Mouse (Mus musculus): Measurements from ENCODE around the gene Alx3.
"Not testable (repeated sequence)": the region's sequence is repeated elsewhere in the genome, so short reads cannot be mapped to it uniquely, and the experiment has no call there.

Alx3 gene

DNA sequence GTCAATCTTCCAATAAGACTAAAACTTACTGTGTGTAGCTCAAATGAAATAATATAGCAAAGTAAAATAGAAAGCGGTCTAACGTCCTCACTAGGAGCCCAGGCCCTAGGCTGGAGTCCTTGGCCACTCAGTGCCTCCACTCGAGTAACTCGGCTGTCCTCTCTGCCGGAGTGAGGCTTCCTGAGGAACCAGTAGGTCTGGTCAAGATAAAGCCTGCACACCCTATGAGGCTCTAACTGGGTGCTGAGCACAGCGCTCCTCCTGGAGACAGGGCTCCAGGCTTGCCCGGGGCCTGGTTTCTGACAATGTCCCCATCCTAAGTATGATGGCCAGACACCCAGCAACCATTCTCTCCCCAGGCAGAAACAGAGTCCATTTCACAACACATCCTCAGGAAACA, 27.7 kb downstream of the Alx3 start:
- in situ Hi-C loops (cut with MboI; ENCODE audit: low sequenced_read_pairs) = no loop called here

- in situ Hi-C loops (cut with MboI; ENCODE audit: low sequenced_read_pairs) = no loop called here
Observed at GRCm38 (mm10) chr3:107624424-107624823, 29.6 kb downstream of the Alx3 start.

DNA sequence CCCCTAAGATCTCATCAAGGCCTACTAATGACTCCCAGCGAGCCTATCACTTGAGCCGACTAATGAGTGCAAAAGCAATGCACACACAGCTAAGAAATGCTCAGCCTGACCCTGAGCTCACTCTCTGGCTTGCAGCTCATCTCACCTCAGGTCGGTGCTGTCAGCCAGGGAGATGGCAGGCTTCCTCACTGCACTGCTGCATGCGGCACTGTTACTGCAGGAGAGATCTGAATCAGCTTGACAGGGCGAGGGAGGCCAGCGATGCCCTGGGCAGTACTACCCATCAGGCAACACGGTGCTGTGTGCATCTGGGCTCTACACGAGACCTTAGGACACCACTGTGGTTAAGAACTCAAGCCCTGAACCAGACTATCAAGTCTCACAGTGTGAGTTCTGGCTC, 30.7 kb downstream of the Alx3 start:
- in situ Hi-C loops (cut with MboI; ENCODE audit: low sequenced_read_pairs) = no loop called here

DNA sequence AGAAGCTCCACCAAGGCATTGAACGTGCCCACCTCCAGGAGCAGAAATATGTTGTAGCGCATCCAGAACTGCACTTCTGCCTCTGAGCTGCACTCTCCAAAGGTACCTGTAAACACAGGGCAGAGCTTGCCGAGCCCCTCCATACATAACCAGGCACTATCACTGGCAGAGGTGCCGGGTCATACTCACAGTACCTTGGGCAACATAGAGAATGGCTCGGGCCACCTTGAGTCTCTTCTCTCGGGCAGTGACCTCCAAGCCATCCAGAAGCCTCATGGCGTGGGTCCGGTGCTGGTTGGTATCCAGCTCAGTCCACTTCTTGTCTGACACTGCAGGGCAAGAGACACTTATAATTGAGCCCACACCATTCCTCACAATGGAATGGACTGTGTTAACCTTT, 31.9 kb downstream of the Alx3 start:
- in situ Hi-C loops (cut with MboI; ENCODE audit: low sequenced_read_pairs) = no loop called here

DNA sequence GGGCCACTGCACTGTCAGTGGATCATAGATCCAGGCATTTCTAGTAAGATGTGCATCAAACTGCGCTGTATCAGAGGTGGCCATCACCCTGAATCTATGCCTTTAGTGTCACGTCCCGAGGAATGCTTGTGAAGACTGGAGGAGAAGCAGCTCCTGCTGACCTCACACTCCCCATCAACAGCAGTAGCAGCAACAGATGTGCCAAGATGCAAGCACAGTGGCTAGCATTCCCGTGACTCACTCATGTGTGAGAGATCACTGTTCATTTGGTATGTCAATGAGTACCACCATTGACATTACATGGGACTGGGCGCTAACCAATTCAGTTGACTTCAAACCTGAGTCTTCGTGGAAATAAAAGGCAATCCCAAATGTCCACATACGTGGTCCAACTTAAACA, 32.8 kb downstream of the Alx3 start:
- in situ Hi-C loops (cut with MboI; ENCODE audit: low sequenced_read_pairs) = no loop called here

DNA sequence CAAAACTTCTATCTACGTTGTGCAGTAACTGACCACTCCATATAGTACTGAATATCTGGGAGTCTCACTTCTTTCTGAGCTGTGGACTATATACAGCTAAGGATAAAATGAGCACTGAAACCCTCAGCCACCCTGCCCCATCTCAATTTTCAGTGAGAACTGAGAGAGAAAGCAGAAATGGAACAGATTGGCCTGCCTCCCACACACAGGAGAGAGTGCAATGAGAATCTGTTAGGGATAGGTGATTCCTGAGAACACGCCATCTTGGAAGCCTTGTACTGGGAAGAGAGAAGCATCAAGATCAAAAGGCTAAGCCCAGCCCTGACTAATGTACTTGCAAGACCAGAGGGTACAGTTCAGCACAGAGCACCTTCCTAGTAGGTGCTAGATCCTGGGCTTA, 33.7 kb downstream of the Alx3 start:
- in situ Hi-C loops (cut with MboI; ENCODE audit: low sequenced_read_pairs) = no loop called here

GRCm38 (mm10) chr3:107629411-107629810, 34.6 kb downstream of the Alx3 start:
- in situ Hi-C loops (cut with MboI; ENCODE audit: low sequenced_read_pairs) = no loop called here

GRCm38 (mm10) chr3:107630682-107631522, 36.1 kb downstream of the Alx3 start, which contains the start of gene Gm10961:
Gene Gm10961, plus strand, starts transcription at chr3:107631322.
- in situ Hi-C loops (cut with MboI; ENCODE audit: low sequenced_read_pairs) = no loop called here

GRCm38 (mm10) chr3:107631523-107631958, 36.7 kb downstream of the Alx3 start, which contains the start of gene Strip1:
Gene Strip1, minus strand, starts transcription at chr3:107631694.
- in situ Hi-C loops (cut with MboI; ENCODE audit: low sequenced_read_pairs) = no loop called here

- in situ Hi-C loops (cut with MboI; ENCODE audit: low sequenced_read_pairs) = no loop called here
Observed at GRCm38 (mm10) chr3:107632786-107633185, 38.0 kb downstream of the Alx3 start.

GRCm38 (mm10) chr3:107633906-107634305, 39.1 kb downstream of the Alx3 start:
- in situ Hi-C loops (cut with MboI; ENCODE audit: low sequenced_read_pairs) = no loop called here

GRCm38 (mm10) chr3:107635836-107636235, 41.0 kb downstream of the Alx3 start:
- in situ Hi-C loops (cut with MboI; ENCODE audit: low sequenced_read_pairs) = no loop called here

DNA sequence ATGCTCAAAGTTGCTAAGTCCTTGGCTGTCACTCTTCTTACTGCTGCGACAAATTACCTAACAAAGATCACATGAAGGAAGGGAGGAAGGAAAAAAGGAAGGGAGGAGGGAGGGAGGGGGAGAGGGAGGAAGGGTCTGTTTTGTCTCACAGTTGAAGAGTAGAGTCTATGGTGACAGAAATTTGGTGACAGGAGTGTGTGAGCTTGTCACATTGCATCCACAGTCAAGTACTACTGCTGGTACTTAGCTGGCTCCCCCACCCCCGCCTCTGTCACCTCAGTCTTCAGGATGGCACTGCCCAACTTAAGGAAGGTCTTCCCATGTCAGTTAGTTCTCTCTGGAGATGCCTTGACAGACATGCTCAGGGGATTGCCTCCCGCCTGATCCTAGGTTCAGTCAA, 41.4 kb downstream of the Alx3 start:
- in situ Hi-C loops (cut with MboI; ENCODE audit: low sequenced_read_pairs) = no loop called here

GRCm38 (mm10) chr3:107637606-107638172, 42.9 kb downstream of the Alx3 start:
- in situ Hi-C loops (cut with MboI; ENCODE audit: low sequenced_read_pairs) = no loop called here

GRCm38 (mm10) chr3:107646947-107647346, 52.1 kb downstream of the Alx3 start:
- in situ Hi-C loops (cut with MboI; ENCODE audit: low sequenced_read_pairs) = no loop called here

DNA sequence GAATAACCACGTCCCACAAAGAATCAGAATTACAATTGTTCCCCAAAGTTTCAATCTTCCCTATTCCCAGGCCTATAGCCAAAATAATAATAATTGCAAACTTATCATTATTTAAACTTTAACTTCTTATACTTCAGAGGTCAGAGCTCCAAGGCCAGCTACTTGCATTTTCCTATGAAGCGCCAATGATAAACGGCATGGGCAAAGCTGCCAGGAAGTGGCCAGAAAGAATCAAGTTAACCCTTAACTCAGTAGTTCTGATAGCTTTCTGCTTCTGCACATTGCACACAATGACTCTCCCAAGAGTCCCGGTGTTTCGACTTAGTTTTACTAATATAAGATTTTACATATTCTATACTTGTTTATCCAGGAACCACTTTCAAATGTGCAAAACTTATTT, 55.4 kb downstream of the Alx3 start:
- in situ Hi-C loops (cut with MboI; ENCODE audit: low sequenced_read_pairs) = not testable (repeated sequence)

GRCm38 (mm10) chr3:107652968-107653367, 58.1 kb downstream of the Alx3 start:
- in situ Hi-C loops (cut with MboI; ENCODE audit: low sequenced_read_pairs) = no loop called here

DNA sequence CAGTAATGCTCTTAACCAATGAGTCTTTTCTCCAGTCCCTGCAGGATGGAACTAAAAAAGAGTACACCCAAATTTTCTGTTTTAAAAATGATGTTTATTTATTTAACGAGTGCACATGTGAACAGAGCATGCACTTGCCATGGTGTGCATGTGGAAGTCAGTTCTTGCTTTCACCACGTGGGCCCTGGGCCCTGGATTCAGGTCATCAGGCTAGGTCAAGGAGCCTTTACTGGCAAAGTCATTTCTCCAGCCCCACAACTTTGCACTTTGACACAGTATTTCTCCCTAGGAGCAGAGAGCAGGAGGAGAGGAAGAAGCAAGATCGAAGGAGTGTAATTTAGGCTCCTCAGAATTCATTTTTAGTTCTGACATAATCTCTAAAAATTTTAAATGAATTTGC, 60.0 kb downstream of the Alx3 start:
- in situ Hi-C loops (cut with MboI; ENCODE audit: low sequenced_read_pairs) = no loop called here
